Mouse (Mus musculus) liver, postnatal 0 days (tissue): ENCODE results near the gene 5830473C10Rik. TPM values are rescaled to one million over a fixed set of nuclear protein-coding genes. Genes with fewer than 3 reads are reported as not detected.
A peak's percentile ranks its signal among the peaks of the same experiment; 100 is the strongest.
"Not testable (repeated sequence)": the region's sequence is repeated elsewhere in the genome, so short reads cannot be mapped to it uniquely, and the experiment has no call there.

Experiments used
- ATAC-seq: fragments of 200-750 bp; cut with Nextera tagmentation; 2 replicates; pipeline ENCODE4 v1.8.0; 2017; ENCODE audit warnings: mild to moderate bottlenecking, moderate library complexity
- DNase-seq: peaks from one replicate; pipeline ENCODE4 v3.0.0-alpha.2; 2016
- H3K27ac ChIP-seq: fragments of 300-500 bp; sonication (generic); 2 replicates; pipeline ENCODE4 v1.5.1; 2014; ENCODE audit warnings: antibody characterized with exemption, moderate library complexity, mild to moderate bottlenecking, low read depth
- H3K27me3 ChIP-seq: fragments of 300-500 bp; sonication (generic); 2 replicates; pipeline ENCODE4 v1.6.1; 2014; ENCODE audit warnings: low read length, control low read depth, mixed read lengths; ENCODE audit not compliant: insufficient read depth
- H3K36me3 ChIP-seq: fragments of 300-500 bp; sonication (generic); replicated peaks from 2 replicates; pipeline ENCODE4 v1.6.1; 2014; ENCODE audit warnings: mild to moderate bottlenecking, control low read depth, low read length, moderate library complexity, mixed read lengths; ENCODE audit not compliant: insufficient read depth
- H3K4me1 ChIP-seq: fragments of 300-500 bp; sonication (generic); 2 replicates; pipeline ENCODE4 v1.6.1; 2014; ENCODE audit warnings: antibody characterized with exemption, mild to moderate bottlenecking, control low read depth; ENCODE audit not compliant: insufficient read depth
- H3K4me2 ChIP-seq: fragments of 300-500 bp; sonication (generic); 2 replicates; pipeline ENCODE4 v1.6.1; 2014; ENCODE audit warnings: low read depth, mild to moderate bottlenecking, low read length, moderate library complexity, mixed read lengths
- H3K4me3 ChIP-seq: fragments of 300-500 bp; sonication (generic); 2 replicates; pipeline ENCODE4 v1.5.1; 2014; ENCODE audit warnings: low read depth, low read length
- H3K9ac ChIP-seq: fragments of 300-500 bp; sonication (generic); replicated peaks from 2 replicates; pipeline ENCODE4 v1.6.1; 2014; ENCODE audit warnings: mild to moderate bottlenecking, moderate library complexity
- H3K9me3 ChIP-seq: fragments of 300-500 bp; sonication (generic); 2 replicates; pipeline ENCODE4 v1.6.1; 2016; ENCODE audit warnings: mild to moderate bottlenecking, control low read depth, low read length, mixed read lengths
- CTCF ChIP-seq: sonication (generic); IDR thresholded peaks from 2 replicates; pipeline ENCODE4 v1.5.1; 2016; ENCODE audit warnings: antibody characterized with exemption, low read depth
- EP300 ChIP-seq: IDR thresholded peaks from 2 replicates; pipeline ENCODE4 v1.6.1; 2016; ENCODE audit warnings: antibody characterized with exemption, low read depth, mild to moderate bottlenecking
- WGBS: fragments of 180-500 bp; shearing (Covaris S2); extraction: QIAGEN DNeasy Blood & Tissue Kit; methylation state at CpG from one replicate; pipeline ENCODE4 v1.1.7; 2014; ENCODE audit not compliant: insufficient replicate concordance; 5-methylcytosine and 5-hydroxymethylcytosine counted together
- polyA plus RNA-seq: library from polyadenylated mRNA; unstranded; fragments of >200 nt; fragmentation: Nextera tagmentation; extraction: Ambion mirVana; gene quantifications from 2 replicates; pipeline ENCODE4 v1.2.1, GENCODE M21; 2015

Gene 5830473C10Rik
- polyA plus RNA-seq, 1 experiment from 2014 or later: 9.4 TPM

GRCm38 (mm10) chr5:90603407-90603923, 42.6 kb downstream of the 5830473C10Rik start:
- peak overlapping the region; percentile 11; the same call in 1 of the 2 replicates for H3K4me2 ChIP-seq
- H3K4me3 ChIP-seq: no peak overlapping the region
- no peak overlapping the region for H3K27ac ChIP-seq

DNA sequence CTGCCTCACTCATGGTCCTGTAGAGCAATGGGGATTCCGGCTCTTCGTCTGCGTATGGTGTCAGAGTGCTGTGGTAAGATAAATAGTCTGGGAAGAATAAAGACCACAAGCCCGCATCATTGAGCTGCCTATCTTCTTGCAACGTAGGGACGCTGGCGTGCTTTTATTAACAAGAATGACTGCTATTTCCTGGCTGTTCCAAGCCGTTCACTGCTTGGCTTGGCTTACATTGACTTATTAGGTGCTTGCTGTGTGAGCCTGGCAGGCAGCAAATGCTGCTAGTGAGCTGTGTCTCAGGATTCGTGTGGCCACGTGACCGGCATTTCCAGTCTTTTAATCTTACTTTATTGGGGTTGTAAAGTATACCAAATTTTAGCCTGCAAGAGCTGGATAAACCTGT, 48.0 kb downstream of the 5830473C10Rik start:
- no peak overlapping the region for H3K9ac ChIP-seq
- DNase-seq (no peak), ATAC-seq (no peak)
- no peak overlapping the region for H3K4me2 ChIP-seq
- H3K27ac ChIP-seq: no peak overlapping the region
- no peak for TF ChIP-seq CTCF
- no peak for TF ChIP-seq EP300
- no peaks in the 10 kb centered on the region; the same call in 1 of the 2 replicates for H3K4me1 ChIP-seq
- H3K4me3 ChIP-seq: no peak overlapping the region
- no peaks in the 10 kb centered on the region for H3K9me3 ChIP-seq
- peaks cover 3% of the 10 kb centered on the region for H3K36me3 ChIP-seq
- H3K27me3 ChIP-seq: no peaks in the 10 kb centered on the region
- WGBS: 50% methylated on average over 11 of the region's 11 CpGs

More at GRCm38 (mm10) chr5:90603407-90603923, 42.6 kb downstream of the 5830473C10Rik start:
- TF ChIP-seq CTCF: no peak
- TF ChIP-seq EP300: no peak
- no peaks in the 10 kb centered on the region for H3K9me3 ChIP-seq
- DNase-seq (no peak), ATAC-seq (no peak)
- H3K27me3 ChIP-seq: no peaks in the 10 kb centered on the region
- peaks cover 3% of the 10 kb centered on the region for H3K36me3 ChIP-seq
- H3K4me1 ChIP-seq: no peaks in the 10 kb centered on the region
- no peak overlapping the region for H3K9ac ChIP-seq
- WGBS: 12% methylated on average over 13 of the region's 13 CpGs

GRCm38 (mm10) chr5:90611388-90611787, 50.5 kb downstream of the 5830473C10Rik start:
- H3K9ac ChIP-seq: no peak overlapping the region
- no peak overlapping the region for H3K27ac ChIP-seq
- no peaks in the 10 kb centered on the region for H3K36me3 ChIP-seq
- no peak for ATAC-seq
- no peaks in the 10 kb centered on the region; the same call in 1 of the 2 replicates for H3K4me1 ChIP-seq
- H3K4me3 ChIP-seq: no peak overlapping the region
- 38% methylated on average over 3 of the region's 3 CpGs for WGBS
- no peak overlapping the region for H3K4me2 ChIP-seq
- H3K9me3 ChIP-seq: no peaks in the 10 kb centered on the region
- TF ChIP-seq EP300 (no peak), CTCF (no peak)
- no peaks in the 10 kb centered on the region for H3K27me3 ChIP-seq
- no peak for DNase-seq

- Histone ChIP-seq H3K9me3 (no peaks in the 10 kb centered on the region), H3K27me3 (no peaks in the 10 kb centered on the region), H3K4me1 (no peaks in the 10 kb centered on the region; the same call in 1 of the 2 replicates), H3K9ac (no peak overlapping the region), H3K27ac (no peak overlapping the region), H3K4me3 (no peak overlapping the region), H3K4me2 (no peak overlapping the region), H3K36me3 (no peaks in the 10 kb centered on the region)
- 66% methylated on average over 6 of the region's 6 CpGs for WGBS
- TF ChIP-seq EP300: no peak
- TF ChIP-seq CTCF: no peak
- DNase-seq (no peak), ATAC-seq (peak; percentile 57)
These were observed 51.2 kb downstream of the 5830473C10Rik start for GRCm38 (mm10) chr5:90611996-90612611.

DNA sequence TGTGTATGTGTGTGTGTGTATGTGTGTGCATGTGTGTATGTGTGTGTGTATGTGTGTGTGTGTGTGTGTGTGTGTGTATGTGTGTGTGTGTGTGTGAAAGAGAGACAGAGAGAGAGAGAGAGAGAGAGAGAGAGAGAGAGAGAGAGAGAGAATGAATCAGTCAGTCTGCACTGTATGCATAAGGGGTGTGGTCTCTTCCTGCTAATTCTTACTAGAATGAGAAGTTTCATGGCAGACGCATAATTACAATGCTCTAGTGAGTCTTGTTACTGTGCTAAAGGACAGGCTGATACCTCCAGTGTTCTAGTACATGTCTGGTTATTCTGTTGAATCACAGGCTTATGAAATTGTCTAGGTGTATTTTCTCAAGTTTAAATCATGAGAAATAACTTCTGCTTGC, 51.8 kb downstream of the 5830473C10Rik start:
- H3K4me1 ChIP-seq, H3K4me2 ChIP-seq, DNase-seq, ATAC-seq, H3K27ac ChIP-seq, H3K4me3 ChIP-seq, H3K9me3 ChIP-seq, H3K36me3 ChIP-seq, H3K27me3 ChIP-seq, H3K9ac ChIP-seq: not testable (repeated sequence)
- 70% methylated on average over 1 of the region's 1 CpGs for WGBS

DNA sequence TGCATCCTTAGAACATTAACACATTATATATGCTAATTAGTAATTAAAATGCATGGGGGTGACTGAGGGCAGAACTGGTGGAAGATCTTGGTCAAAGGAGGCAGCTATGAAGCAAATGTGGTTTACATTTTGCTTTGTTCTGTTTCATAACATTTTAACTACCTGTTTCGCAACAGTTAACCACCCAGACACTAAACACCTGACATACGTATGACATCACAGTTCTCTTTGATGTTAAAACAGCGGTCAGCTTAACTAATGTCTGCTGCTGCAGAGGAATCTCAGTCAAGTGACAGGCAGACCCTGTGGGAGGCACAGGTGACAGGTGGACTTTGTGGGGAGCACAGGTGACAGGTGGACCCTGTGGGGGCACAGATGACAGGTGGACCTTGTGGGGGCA, 57.0 kb downstream of the 5830473C10Rik start:
- Histone ChIP-seq H3K36me3 (no peaks in the 10 kb centered on the region), H3K9ac (no peak overlapping the region), H3K27me3 (no peaks in the 10 kb centered on the region), H3K27ac (no peak overlapping the region), H3K4me2 (no peak overlapping the region), H3K4me3 (no peak overlapping the region), H3K4me1 (peaks cover 3% of the 10 kb centered on the region; the same call in 1 of the 2 replicates), H3K9me3 (no peaks in the 10 kb centered on the region)
- peak; percentile 77 for ATAC-seq
- WGBS: 55% methylated on average over 3 of the region's 3 CpGs
- no peak for DNase-seq
- TF ChIP-seq EP300: 0 out of 2 replicates have a peak, but pooled peaks have one; percentile 21
- no peak for TF ChIP-seq CTCF
